Mouse (Mus musculus) kidney, adult 8-10 months (tissue): ENCODE data around the gene Cryab.

ENCODE experiments used
- DNase-seq, 2 experiments: peaks; one replicate each; pipeline ENCODE4 v3.0.0; 2022

The Cryab gene

GRCm38 (mm10) chr9:50751323-50751722 is at the start of gene Cryab:
TSS of gene Cryab (plus strand) at chr9:50751325.
- DNase-seq = no peak

- no peak for DNase-seq
Observed at GRCm38 (mm10) chr9:50704907-50705306, 46.2 kb upstream of the Cryab start.

- peak in 1 of 2 experiments; percentile 43 for DNase-seq
Observed at GRCm38 (mm10) chr9:50709108-50709507, 42.0 kb upstream of the Cryab start.

- DNase-seq = no peak
Observed at GRCm38 (mm10) chr9:50711337-50711736, 39.8 kb upstream of the Cryab start.

DNA sequence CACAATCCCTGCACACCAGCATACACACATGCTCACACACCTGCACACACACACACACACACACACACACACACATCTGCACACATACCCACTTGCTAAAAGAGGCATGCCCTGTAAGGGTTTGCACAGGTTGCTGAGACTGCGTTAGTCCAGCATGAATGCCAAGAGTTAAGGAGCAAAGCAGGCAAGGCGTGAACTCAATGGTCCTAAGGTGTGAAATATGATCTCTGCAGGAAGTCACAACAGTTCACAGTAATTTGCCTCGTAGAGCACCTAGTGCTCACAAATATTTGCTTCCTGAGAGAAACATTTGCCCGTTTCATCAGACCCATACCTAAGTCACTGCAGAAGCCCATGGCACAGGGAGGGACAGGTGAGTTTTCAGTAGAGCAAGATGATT is 36.9 kb upstream of the Cryab start:
- DNase-seq = no peak

DNA sequence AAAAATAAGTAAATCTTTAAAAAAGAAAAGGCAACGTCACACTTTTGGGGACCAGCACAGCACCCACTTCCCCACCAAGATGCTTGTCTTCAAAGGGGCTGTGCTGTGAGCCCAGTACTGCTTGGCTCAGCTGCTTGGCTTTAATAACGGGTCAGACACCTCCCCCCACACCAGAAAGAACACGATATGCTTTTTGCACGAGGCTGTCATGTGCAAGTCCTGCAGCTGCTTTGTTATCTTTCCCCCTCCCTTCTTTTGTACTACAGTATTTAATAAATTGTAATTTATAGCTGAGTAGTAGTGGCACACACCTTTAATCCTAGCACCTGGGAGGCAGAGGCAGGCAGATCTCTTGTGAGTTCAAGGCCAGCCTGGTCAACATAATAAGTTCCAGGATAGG is 32.2 kb upstream of the Cryab start:
- DNase-seq = no peak

- DNase-seq = no peak
Observed at GRCm38 (mm10) chr9:50721061-50721460, 30.1 kb upstream of the Cryab start.

GRCm38 (mm10) chr9:50722451-50722911 is 28.6 kb upstream of the Cryab start:
- no peak for DNase-seq

DNA sequence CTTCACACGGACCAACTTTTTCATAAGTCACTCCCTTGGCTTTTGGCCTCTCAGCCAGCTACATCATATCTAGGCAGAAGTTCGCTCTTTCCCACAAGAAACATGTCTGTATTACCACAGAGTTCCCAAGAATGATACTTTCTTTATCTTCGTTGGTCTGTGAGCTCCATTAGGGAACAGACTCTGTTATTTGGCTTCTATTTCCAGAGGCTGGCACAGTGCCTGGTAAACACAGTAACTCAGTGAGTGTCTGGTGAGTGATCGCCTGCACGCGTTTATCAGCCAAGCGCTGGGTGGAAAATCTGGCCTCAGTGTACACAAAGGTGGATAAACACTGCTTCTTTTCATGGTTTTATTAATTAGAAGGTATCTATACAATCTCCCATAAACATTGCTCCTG is 27.7 kb upstream of the Cryab start:
- peak in 1 of 2 experiments; percentile 50 for DNase-seq

DNA sequence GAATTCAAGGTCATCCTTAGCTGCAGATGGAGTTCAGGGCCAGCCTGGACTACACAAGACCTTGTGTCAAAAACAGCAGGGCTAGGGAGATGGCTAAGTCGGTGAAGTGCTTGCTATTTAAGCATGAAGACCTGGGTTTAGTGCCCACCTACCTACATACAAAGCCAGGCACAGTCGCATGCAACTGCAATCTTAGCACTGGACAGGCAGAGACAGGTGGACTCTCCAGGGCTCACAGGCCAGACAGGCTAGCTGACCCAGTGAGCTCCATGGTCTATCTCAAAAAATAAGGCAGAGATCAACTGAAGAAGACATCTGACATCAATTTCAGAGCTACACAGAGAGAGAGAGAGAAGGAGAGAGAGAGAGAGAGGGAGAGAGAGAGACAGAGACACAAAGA is 27.0 kb upstream of the Cryab start:
- DNase-seq = no peak

DNA sequence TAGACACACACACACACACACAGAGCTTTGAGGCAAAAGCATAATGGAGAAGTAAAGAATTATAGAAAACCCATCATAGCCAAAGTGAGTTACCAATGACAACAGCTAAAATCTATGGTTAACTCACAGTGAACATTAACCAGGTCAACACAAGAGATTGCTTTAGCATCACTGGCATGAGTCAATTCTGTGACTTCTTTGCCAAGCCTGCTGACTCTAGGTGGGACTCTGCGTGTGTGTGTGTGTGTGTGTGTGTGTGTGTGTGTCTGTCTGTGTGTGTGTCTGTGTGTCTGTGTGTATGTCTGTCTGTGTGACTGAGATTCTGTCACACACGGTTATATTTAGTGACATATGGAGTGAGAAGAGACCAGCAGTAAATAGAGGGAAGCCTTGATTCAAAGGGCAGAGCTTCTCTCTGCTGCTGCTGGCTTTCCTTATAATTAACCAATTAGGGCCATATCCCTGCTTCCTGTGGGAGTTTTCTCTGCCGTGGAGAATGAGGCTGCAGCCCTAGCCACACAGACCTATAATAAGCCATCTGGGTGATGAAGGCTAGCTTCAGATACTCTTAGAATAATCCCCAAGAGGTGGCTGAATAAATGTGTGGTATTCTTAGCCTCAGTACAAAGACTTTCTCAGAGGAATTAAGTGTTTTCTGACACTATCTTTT is 26.3 kb upstream of the Cryab start:
- DNase-seq = no peak

GRCm38 (mm10) chr9:50725921-50726590 is 25.1 kb upstream of the Cryab start:
- no peak for DNase-seq

DNA sequence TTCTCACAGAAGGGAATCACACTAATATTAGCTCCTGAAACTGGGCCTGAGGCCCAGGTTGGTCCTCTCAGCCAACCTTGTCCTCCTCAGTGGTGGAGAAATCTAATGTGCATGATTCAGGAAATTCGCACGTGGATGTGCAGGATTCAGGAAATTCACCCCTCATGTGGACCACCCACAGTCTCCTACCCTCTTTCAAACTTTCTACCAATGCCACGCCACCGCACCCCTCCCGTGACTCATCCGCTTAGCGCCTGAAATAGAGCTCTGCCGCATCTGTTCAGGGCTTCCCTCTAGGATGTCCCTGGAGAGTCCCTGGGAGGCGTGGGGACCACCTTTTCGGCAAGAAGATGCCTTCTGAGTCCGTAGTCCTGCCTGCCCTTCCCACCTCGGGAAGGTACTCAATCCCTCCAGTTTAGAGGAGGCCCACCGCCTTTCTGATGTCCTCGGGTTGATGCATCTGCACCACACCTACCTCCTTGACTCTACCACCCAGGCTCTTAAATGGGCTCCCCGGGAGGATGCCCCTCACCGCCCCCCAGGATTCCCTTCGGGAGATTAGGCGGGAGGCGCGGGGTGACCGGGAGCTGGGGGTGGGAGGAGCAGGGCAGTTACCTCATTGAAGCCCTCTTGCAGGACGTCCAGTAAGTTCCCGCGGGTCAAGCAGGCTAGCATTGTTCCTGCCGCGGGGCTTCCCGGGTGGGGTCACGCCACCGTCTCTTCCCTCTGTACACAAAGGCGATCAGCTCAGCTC is 23.8 kb upstream of the Cryab start:
- no peak for DNase-seq

DNA sequence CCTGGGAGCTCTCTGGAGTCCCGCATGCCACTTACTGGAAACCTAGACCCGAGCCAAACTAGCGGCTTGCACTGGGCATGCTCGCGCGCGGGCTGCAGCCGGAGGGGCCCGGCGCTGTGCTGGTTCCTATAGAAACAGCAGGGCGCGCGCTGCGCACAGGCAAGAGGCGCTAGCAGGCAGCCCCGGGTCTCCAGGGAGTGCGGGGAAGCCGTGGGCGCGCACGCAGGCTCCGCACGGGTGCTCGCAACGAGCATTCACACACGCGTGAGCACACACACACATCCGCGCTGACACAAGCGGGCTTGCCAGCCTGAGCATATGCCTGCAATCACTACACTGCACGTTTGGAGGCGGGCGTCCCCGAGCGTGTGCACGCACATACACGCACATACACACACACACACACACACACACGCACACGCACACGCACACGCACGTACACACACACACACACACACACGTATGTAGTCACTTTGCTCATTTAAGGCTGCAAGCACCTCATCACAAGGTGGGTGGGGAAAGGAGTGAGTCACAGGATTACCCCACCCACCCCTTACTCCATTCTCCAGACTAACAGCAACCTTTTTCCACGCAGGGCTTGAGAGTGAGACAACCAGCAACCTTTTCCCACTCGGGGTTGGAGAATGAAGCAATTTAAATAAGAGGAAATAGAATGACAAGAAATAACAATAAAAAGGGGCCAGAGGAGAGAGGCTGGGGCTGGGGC is 23.0 kb upstream of the Cryab start:
- DNase-seq = peak; percentile 39 to 40

DNA sequence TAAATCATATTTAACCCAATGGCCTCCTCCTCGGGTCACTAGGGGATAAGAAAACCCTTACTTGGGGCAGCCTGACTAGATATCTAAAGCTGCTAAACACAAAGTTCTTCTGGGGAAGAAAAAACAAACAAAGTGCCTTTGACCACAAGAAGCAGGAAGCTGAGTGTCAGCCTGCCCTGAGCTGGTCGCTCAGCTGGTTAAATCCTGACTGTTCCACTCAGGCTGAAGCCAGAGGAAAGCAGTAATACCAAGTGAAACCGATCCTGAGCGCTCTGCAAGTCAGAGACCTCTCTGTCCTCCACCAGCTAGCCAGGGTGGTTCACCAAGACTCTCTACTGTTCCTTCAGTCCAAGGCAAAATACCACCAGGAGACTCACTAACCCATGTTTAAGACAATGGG is 21.5 kb upstream of the Cryab start:
- no peak for DNase-seq

- no peak for DNase-seq
Observed at GRCm38 (mm10) chr9:50732560-50732959, 18.6 kb upstream of the Cryab start.

DNA sequence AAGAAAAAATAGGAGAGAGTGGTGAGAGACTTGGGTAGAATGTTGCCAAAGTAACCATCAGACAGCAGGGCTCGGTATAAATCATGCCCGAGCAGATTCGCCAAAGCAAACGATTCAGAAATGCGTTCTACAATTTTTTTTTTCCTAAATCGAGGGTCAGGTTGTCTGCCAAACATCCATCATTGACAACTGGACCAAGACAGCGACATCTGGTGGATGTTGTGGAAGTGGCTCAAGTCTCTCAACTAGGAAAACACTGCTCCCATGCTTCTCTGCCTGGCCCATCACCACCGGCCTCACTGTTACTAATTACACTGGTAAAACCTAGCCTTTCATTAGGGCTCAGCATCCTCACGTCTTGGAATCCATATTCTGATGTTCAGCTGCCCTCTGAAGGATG is 16.1 kb upstream of the Cryab start:
- DNase-seq = peak; percentile 48 to 70

- peak; percentile 96 to 97 for DNase-seq
Observed at GRCm38 (mm10) chr9:50738914-50739870, 11.9 kb upstream of the Cryab start, which contains the start of gene Dixdc1. TSS of gene Dixdc1 (minus strand) at chr9:50739517.

GRCm38 (mm10) chr9:50740867-50741784 is 10.0 kb upstream of the Cryab start:
- no peak for DNase-seq

GRCm38 (mm10) chr9:50742261-50742660 is 8.9 kb upstream of the Cryab start:
- no peak for DNase-seq

DNA sequence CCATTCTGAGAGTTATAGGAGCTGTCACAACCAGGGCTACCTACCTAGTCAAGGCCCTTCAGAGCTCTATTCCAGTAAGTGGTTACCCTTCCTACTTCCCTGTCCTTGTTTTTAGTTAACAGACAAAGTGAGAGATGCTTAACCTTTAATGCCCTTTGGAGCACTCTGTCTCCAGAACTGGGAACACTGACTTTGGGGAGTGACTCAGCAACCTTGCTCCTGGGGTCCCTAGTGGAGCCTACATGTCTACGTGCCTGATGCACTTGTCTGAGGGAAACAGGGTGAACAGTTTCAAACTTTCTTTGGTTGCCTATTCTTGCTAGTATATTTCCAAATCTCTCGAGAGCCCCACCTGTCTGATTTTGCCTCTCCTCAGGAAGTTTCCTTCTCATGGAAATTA is 8.4 kb upstream of the Cryab start:
- no peak for DNase-seq
